Mouse (Mus musculus) myocyte (in vitro differentiated cells): ENCODE data around the gene Bean1.

Experiments used
- CEBPB ChIP-seq: IDR thresholded peaks from 2 replicates; pipeline ENCODE4 v1.6.1; 2011; ENCODE audit warnings: mild to moderate bottlenecking, moderate library complexity; ENCODE audit not compliant: poor library complexity, insufficient read depth, severe bottlenecking
- E2F4 ChIP-seq: IDR thresholded peaks from one replicate; pipeline ENCODE4 v1.6.1; 2011; ENCODE audit warnings: mild to moderate bottlenecking, control low read depth, moderate library complexity; ENCODE audit not compliant: insufficient read depth
- MAX ChIP-seq: IDR thresholded peaks from one replicate; pipeline ENCODE4 v1.6.1; 2011; ENCODE audit warnings: low read depth, mild to moderate bottlenecking, control low read depth
- MYOG ChIP-seq, 3 experiments: IDR thresholded peaks; one replicate each; pipeline ENCODE4 v1.6.1; 2011; ENCODE audit warnings: control low read depth in 2 of 3, low read depth in 2 of 3, mild to moderate bottlenecking in 2 of 3; ENCODE audit not compliant: insufficient read length in 2 of 3, control insufficient read depth in 1 of 3, insufficient read depth in 1 of 3
- POLR2A ChIP-seq: IDR thresholded peaks from one replicate; pipeline ENCODE4 v1.6.1; 2011; ENCODE audit warnings: low read depth, mild to moderate bottlenecking, control low read depth, moderate library complexity; ENCODE audit not compliant: insufficient read length
- POLR2AphosphoS2 ChIP-seq: IDR thresholded peaks from one replicate; pipeline ENCODE4 v1.6.1; 2011; ENCODE audit warnings: low read depth, control low read depth; ENCODE audit not compliant: insufficient read length
- SRF ChIP-seq: IDR thresholded peaks from one replicate; pipeline ENCODE4 v1.6.1; 2011; ENCODE audit warnings: low read depth; ENCODE audit not compliant: control insufficient read depth, insufficient read length
- TCF12 ChIP-seq: IDR thresholded peaks from one replicate; pipeline ENCODE4 v1.6.1; 2011; ENCODE audit warnings: mild to moderate bottlenecking, control low read depth; ENCODE audit not compliant: poor library complexity, insufficient read depth, severe bottlenecking
- TCF3 ChIP-seq: IDR thresholded peaks from one replicate; pipeline ENCODE4 v1.6.1; 2011; ENCODE audit warnings: low read depth, control low read depth; ENCODE audit not compliant: insufficient read length

DNA sequence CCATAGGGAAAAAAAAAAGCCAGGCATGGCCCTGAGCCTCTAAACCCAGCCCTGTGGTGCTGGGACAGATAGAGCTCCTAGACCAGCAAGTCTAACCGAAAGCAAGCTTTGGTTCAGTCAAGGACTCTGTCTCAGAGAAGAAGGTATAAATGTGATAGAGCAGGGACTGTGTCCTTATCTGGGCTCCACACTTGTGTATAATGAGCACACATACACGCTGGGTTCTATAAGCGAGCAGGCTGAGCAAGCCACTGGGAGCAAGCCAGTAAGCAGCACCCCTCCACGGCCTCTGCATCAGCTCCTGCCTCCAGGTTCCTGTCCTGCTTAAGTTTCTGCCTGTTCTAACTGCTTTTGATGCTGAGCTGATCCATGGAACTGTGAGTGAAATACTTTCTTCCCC, 61.8 kb downstream of the Bean1 start:
- TF ChIP-seq MAX (no peak), POLR2A (no peak), SRF (no peak), POLR2AphosphoS2 (no peak), TCF3 (no peak), TCF12 (no peak), E2F4 (no peak), CEBPB (no peak), MYOG (IDR thresholded peaks at IDR 0.05; ENCODE audit: control insufficient read depth in 1 of 3, insufficient read depth in 1 of 3, insufficient read length in 2 of 3, low read depth in 2 of 3) (no peak)
